Mouse (Mus musculus): Measurements from ENCODE around the gene Cntnap2.
"Not testable (repeated sequence)": the region's sequence is repeated elsewhere in the genome, so short reads cannot be mapped to it uniquely, and the experiment has no call there.

Gene Cntnap2

GRCm38 (mm10) chr6:47259626-47260114, 2200.5 kb downstream of the Cntnap2 start:
- DNase-seq = no peak

GRCm38 (mm10) chr6:47267236-47267635, 2208.1 kb downstream of the Cntnap2 start:
- no peak for DNase-seq

GRCm38 (mm10) chr6:47269455-47269854, 2210.3 kb downstream of the Cntnap2 start:
- no peak for DNase-seq

- DNase-seq = no peak
Observed at GRCm38 (mm10) chr6:47271576-47271975, 2212.4 kb downstream of the Cntnap2 start.

- no peak for DNase-seq
Observed at GRCm38 (mm10) chr6:47272606-47273575, 2213.7 kb downstream of the Cntnap2 start.

GRCm38 (mm10) chr6:47275065-47275464, 2215.9 kb downstream of the Cntnap2 start:
- DNase-seq = no peak

GRCm38 (mm10) chr6:47279183-47279582, 2220.0 kb downstream of the Cntnap2 start:
- no peak for DNase-seq

- DNase-seq = no peak
Observed at GRCm38 (mm10) chr6:47281584-47281983, 2222.4 kb downstream of the Cntnap2 start.

- no peak for DNase-seq
Observed at GRCm38 (mm10) chr6:47284794-47285193, 2225.6 kb downstream of the Cntnap2 start.

- DNase-seq = no peak
Observed at GRCm38 (mm10) chr6:47285742-47286141, 2226.6 kb downstream of the Cntnap2 start.

- not testable (repeated sequence) for DNase-seq
Observed at GRCm38 (mm10) chr6:47286247-47286967, 2227.2 kb downstream of the Cntnap2 start.

- no peak for DNase-seq
Observed at GRCm38 (mm10) chr6:47287722-47288121, 2228.6 kb downstream of the Cntnap2 start.

- DNase-seq = no peak
Observed at GRCm38 (mm10) chr6:47291973-47292372, 2232.8 kb downstream of the Cntnap2 start.

GRCm38 (mm10) chr6:47292437-47292836, 2233.3 kb downstream of the Cntnap2 start:
- DNase-seq = no peak

- no peak for DNase-seq
Observed at GRCm38 (mm10) chr6:47294433-47294832, 2235.3 kb downstream of the Cntnap2 start.

- DNase-seq = no peak
Observed at GRCm38 (mm10) chr6:47304848-47305490, 2245.8 kb downstream of the Cntnap2 start.

- DNase-seq = no peak
Observed at GRCm38 (mm10) chr6:47306065-47306798, 2247.1 kb downstream of the Cntnap2 start.

GRCm38 (mm10) chr6:47306954-47307353, 2247.8 kb downstream of the Cntnap2 start:
- no peak for DNase-seq

GRCm38 (mm10) chr6:47314507-47315334, 2255.6 kb downstream of the Cntnap2 start:
- DNase-seq = peak; percentile 2

GRCm38 (mm10) chr6:47315454-47315853, 2256.3 kb downstream of the Cntnap2 start:
- no peak for DNase-seq

GRCm38 (mm10) chr6:47317253-47317652, 2258.1 kb downstream of the Cntnap2 start:
- no peak for DNase-seq
